Mouse (Mus musculus) testis, adult 2 months (tissue): ENCODE measurements around the gene Chka.

Source experiments
- CTCF ChIP-seq: fragments of 200-500 bp; IDR thresholded peaks from 2 replicates; pipeline ENCODE4 v1.5.1; 2012; ENCODE audit warnings: low read depth, mild to moderate bottlenecking, inconsistent platforms, low read length, moderate library complexity; ENCODE audit not compliant: control insufficient read depth, insufficient read depth, insufficient replicate concordance
- POLR2A ChIP-seq: fragments of 200-500 bp; IDR thresholded peaks from 2 replicates; pipeline ENCODE4 v1.6.1; 2012; ENCODE audit warnings: low read depth, mild to moderate bottlenecking, inconsistent platforms, low read length, moderate library complexity; ENCODE audit not compliant: control insufficient read depth

GRCm38 (mm10) chr19:3895171-3895631 is 43.6 kb downstream of the Chka start:
- no peak for TF ChIP-seq CTCF
- no peak for TF ChIP-seq POLR2A
